Mouse (Mus musculus) C2C12 (cell line): ENCODE data around the gene Oosp1. TPM values are rescaled to one million over a fixed set of nuclear protein-coding genes. Genes with fewer than 3 reads are reported as not detected.

ENCODE experiments used
- H3K27me3 ChIP-seq: one replicate; pipeline ENCODE4 v1.6.1; 2011; ENCODE audit not compliant: control insufficient read depth, insufficient read depth, insufficient read length
- H3K36me3 ChIP-seq: one replicate; pipeline ENCODE4 v1.6.1; 2011; ENCODE audit not compliant: control insufficient read depth, insufficient read depth
- H3K4me3 ChIP-seq: one replicate; pipeline ENCODE4 v1.5.1; 2011; ENCODE audit warnings: mild to moderate bottlenecking, control low read depth; ENCODE audit not compliant: poor library complexity, insufficient read depth, severe bottlenecking
- H3K79me2 ChIP-seq: one replicate; pipeline ENCODE4 v1.6.1; 2011; ENCODE audit not compliant: control insufficient read depth, insufficient read depth
- H3K79me3 ChIP-seq: one replicate; pipeline ENCODE4 v1.6.1; 2011; ENCODE audit warnings: low read depth, control low read depth
- H3ac ChIP-seq: one replicate; pipeline ENCODE3; 2011; ENCODE audit warnings: low read depth; ENCODE audit not compliant: control insufficient read depth, insufficient read length
- CEBPB ChIP-seq: IDR thresholded peaks from one replicate; pipeline ENCODE4 v1.6.1; 2011; ENCODE audit warnings: low read depth, mild to moderate bottlenecking, control low read depth, moderate library complexity
- CTCF ChIP-seq: IDR thresholded peaks from one replicate; pipeline ENCODE4 v1.5.1; 2011; ENCODE audit not compliant: control insufficient read depth, insufficient read depth, insufficient read length
- FOSL1 ChIP-seq: IDR thresholded peaks from one replicate; pipeline ENCODE4 v1.8.0; 2011; ENCODE audit warnings: mild to moderate bottlenecking, low read length; ENCODE audit not compliant: poor library complexity, insufficient read depth, severe bottlenecking
- MAX ChIP-seq: IDR thresholded peaks from one replicate; pipeline ENCODE4 v1.6.1; 2011; ENCODE audit warnings: mild to moderate bottlenecking, control low read depth
- MYOD1 ChIP-seq: IDR thresholded peaks from one replicate; pipeline ENCODE4 v1.6.1; 2011; ENCODE audit warnings: low read depth; ENCODE audit not compliant: control insufficient read depth, insufficient read length
- MYOG ChIP-seq: IDR thresholded peaks from one replicate; pipeline ENCODE4 v1.6.1; 2011; ENCODE audit not compliant: control insufficient read depth, insufficient read length; ENCODE audit errors: extremely low read depth
- USF1 ChIP-seq: IDR thresholded peaks from one replicate; pipeline ENCODE4 v1.6.1; 2011; ENCODE audit warnings: low read depth, mild to moderate bottlenecking, control low read depth, moderate library complexity
- polyA plus RNA-seq: library from polyadenylated mRNA; unstranded; fragments of >200 nt; fragmentation: generic; extraction: Trizol; gene quantifications from one replicate; pipeline ENCODE4 v1.2.1, GENCODE M21; 2012; ENCODE audit warnings: missing spikeins

Gene Oosp1
- polyA plus RNA-seq, 1 experiment: not detected

- TF ChIP-seq MYOG: no peak
- TF ChIP-seq CEBPB: no peak
- TF ChIP-seq MYOD1: no peak
- TF ChIP-seq USF1: no peak
- TF ChIP-seq FOSL1: no peak
- no peak for TF ChIP-seq MAX
- TF ChIP-seq CTCF: no peak
- Histone ChIP-seq H3K27me3 (no peaks in the 10 kb centered on the region), H3K79me2 (no peaks in the 10 kb centered on the region)
Observed at GRCm38 (mm10) chr19:11723870-11724269, 32.9 kb upstream of the Oosp1 start.

GRCm38 (mm10) chr19:11720071-11720470 lies 29.1 kb upstream of the Oosp1 start:
- Histone ChIP-seq H3K79me2 (no peaks in the 10 kb centered on the region), H3K79me3 (no peaks in the 10 kb centered on the region), H3K27me3 (no peaks in the 10 kb centered on the region), H3ac (no peak overlapping the region), H3K4me3 (no peak overlapping the region), H3K36me3 (no peaks in the 10 kb centered on the region)
- TF ChIP-seq CEBPB (no peak), FOSL1 (no peak)

More at GRCm38 (mm10) chr19:11723870-11724269, 32.9 kb upstream of the Oosp1 start:
- no peaks in the 10 kb centered on the region for H3K36me3 ChIP-seq
- no peak overlapping the region for H3ac ChIP-seq
- no peaks in the 10 kb centered on the region for H3K79me3 ChIP-seq
- no peak overlapping the region for H3K4me3 ChIP-seq

GRCm38 (mm10) chr19:11712451-11712850 lies 21.5 kb upstream of the Oosp1 start:
- Histone ChIP-seq H3ac (no peak overlapping the region), H3K79me3 (no peaks in the 10 kb centered on the region), H3K36me3 (no peaks in the 10 kb centered on the region), H3K79me2 (no peaks in the 10 kb centered on the region), H3K27me3 (no peaks in the 10 kb centered on the region), H3K4me3 (no peak overlapping the region)
- TF ChIP-seq USF1 (no peak), MAX (no peak), FOSL1 (no peak), CTCF (no peak), MYOG (no peak), CEBPB (no peak), MYOD1 (no peak)

GRCm38 (mm10) chr19:11698342-11698741 lies 7.4 kb upstream of the Oosp1 start:
- Histone ChIP-seq H3ac (no peak overlapping the region), H3K4me3 (no peak overlapping the region), H3K79me3 (no peaks in the 10 kb centered on the region), H3K36me3 (no peaks in the 10 kb centered on the region), H3K79me2 (no peaks in the 10 kb centered on the region), H3K27me3 (no peaks in the 10 kb centered on the region)
- TF ChIP-seq FOSL1: no peak
- TF ChIP-seq MYOG: no peak
- TF ChIP-seq CTCF: no peak
- no peak for TF ChIP-seq MAX
- TF ChIP-seq USF1: no peak

- Histone ChIP-seq H3K79me2 (no peaks in the 10 kb centered on the region), H3K79me3 (no peaks in the 10 kb centered on the region), H3K27me3 (no peaks in the 10 kb centered on the region), H3ac (no peak within 1 kb of the TSS), H3K36me3 (no peaks in the 10 kb centered on the region), H3K4me3 (no peak within 1 kb of the TSS)
- TF ChIP-seq MYOD1 (no peak), MYOG (no peak), MAX (no peak), CEBPB (no peak), FOSL1 (no peak), USF1 (no peak), CTCF (no peak)
Observed at GRCm38 (mm10) chr19:11696755-11697154, 5.8 kb upstream of the Oosp1 start, which contains the start of gene Oosp3. Gene Oosp3 (plus strand): TSS chr19:11697055.

GRCm38 (mm10) chr19:11691454-11691853 lies 504 bp upstream of the Oosp1 start:
- TF ChIP-seq MYOD1: no peak
- TF ChIP-seq FOSL1: no peak
- TF ChIP-seq USF1: no peak
- no peak for TF ChIP-seq CTCF
- TF ChIP-seq MYOG: no peak
- no peak for TF ChIP-seq MAX
- TF ChIP-seq CEBPB: no peak
- Histone ChIP-seq H3K79me2 (no peaks in the 10 kb centered on the region), H3K27me3 (no peaks in the 10 kb centered on the region), H3K4me3 (no peak overlapping the region), H3ac (no peak overlapping the region), H3K36me3 (no peaks in the 10 kb centered on the region), H3K79me3 (no peaks in the 10 kb centered on the region)
